Mouse (Mus musculus): ENCODE data around the gene Lins1. TPM values are rescaled to one million over a fixed set of nuclear protein-coding genes. Genes with fewer than 3 reads are reported as not detected.

The Lins1 gene
- 10 to 100 TPM; 19.6 to 21.3 TPM for total RNA-seq (2021)

GRCm38 (mm10) chr7:66689620-66690360, at the start of gene Lins1:
TSS of gene Lins1 (plus strand) at chr7:66689889.
- DNase-seq: peak; percentile 99
- intact Hi-C loops (cut with DNase I): no loop called here

DNA sequence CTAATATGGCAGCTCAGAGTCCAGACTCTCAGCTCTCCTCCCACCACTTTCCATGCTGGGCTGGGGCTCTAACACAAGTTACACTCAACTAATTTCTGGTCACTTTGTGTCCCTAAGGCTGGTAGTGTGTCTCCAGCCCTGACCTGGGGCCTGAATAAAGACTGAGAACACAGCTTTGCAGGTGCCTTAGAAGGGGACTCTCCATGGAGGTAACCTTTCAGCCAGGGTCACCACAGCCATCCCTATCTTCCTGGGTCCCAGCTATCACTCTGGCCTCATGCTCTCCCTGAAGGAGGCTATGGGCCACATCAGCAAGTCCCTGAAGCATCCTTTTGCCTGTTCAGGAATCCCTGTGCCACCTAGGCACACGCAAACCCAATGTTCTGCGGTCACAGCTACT, 44.0 kb upstream of the Lins1 start:
- intact Hi-C loops (cut with DNase I): no loop called here
- no peak for DNase-seq

DNA sequence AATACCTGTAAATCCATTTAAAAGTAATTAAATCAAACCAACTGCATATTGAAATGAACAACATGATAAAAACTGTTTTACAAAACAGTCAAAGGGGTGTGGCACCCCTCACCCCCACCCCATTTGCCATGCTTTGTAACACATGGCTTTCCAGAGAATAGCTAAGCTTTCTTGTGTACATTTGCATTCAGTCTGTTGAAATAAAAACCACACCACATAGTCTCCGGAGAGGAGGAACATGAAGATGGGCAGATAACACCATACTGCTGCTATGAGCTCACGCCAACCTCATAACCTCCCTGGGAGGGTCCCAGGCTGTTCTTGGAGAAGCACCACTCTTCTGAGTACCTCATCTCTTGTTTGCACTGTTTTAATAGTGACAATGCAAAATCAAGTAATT, 40.5 kb upstream of the Lins1 start:
- intact Hi-C loops (cut with DNase I): no loop called here
- no peak for DNase-seq

GRCm38 (mm10) chr7:66650883-66651282, 38.8 kb upstream of the Lins1 start:
- DNase-seq: no peak
- intact Hi-C loops (cut with DNase I): no loop called here

DNA sequence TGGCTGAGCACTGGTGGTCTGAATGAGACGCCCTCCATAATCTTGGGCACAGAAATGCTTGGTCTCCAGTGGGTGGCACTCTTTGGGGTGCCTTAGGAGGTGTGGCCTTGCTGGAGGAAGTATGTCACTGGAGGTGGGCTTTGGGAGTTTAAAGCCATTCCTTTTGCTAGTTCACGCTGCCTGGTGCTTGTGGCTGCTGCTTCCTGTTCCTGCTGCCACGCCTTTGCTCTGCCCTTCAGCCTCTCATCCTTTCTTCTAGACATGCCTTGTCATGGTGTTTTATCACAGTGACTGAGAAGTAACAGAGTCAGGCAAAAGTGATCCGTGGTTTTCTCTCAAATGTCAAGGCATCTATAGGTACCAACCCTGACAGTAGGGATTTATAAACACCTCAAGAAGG, 37.5 kb upstream of the Lins1 start:
- intact Hi-C loops (cut with DNase I): no loop called here

GRCm38 (mm10) chr7:66653596-66653995, 36.1 kb upstream of the Lins1 start:
- intact Hi-C loops (cut with DNase I): no loop called here
- no peak for DNase-seq

More for the DNA sequence above, 37.5 kb upstream of the Lins1 start:
- DNase-seq: no peak

GRCm38 (mm10) chr7:66655471-66655870, 34.2 kb upstream of the Lins1 start:
- intact Hi-C loops (cut with DNase I): no loop called here
- no peak for DNase-seq

DNA sequence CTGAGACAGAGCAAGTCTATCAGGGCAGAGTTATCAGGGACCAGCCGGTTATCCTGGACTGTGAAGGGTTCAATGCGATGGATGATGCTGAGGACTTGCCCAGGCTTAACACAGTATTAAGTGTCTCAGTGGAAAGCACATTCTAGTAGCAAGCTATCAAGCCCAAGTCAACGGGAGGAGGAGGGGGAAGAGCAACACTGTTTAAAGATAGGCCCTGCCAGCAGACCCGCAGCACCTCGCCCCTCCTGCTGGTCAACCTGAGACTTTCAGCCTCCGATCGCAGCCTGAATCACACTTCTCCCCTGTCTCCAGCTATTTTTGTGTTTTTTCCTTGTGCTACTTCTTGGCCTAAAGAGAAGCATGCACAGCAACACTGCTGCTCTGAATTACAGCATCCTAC, 29.4 kb upstream of the Lins1 start:
- no peak for DNase-seq
- intact Hi-C loops (cut with DNase I): loop anchor here (2.0 to 5.0 kb wide), 3 partner anchors 228 to 558 kb away; no protein-coding TSS in a partner anchor

GRCm38 (mm10) chr7:66660972-66661371, 28.7 kb upstream of the Lins1 start:
- no peak for DNase-seq
- intact Hi-C loops (cut with DNase I): loop anchor here (2.0 to 5.0 kb wide), 3 partner anchors 229 to 559 kb away; no protein-coding TSS in a partner anchor

DNA sequence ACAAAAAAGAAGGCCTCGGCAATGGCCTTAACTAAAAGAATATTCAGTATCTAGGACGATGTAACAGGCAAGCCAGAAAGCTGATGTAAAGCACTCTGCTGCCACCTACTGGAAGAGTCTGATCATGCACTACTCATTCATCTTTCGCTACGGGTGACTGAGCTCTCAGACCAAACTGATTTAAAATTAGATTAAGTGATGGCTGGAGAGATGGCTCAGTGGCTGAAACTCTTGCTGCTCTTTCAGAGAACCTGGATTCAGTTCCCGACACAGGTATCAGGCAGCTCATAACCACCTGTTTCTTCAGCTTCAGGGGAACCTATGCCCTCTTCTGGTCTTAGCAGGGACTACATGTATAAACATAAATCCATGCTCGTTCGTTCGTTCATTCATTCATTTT, 28.1 kb upstream of the Lins1 start:
- DNase-seq: peak; percentile 75
- intact Hi-C loops (cut with DNase I): loop anchor here (2.0 to 5.0 kb wide), 3 partner anchors 229 to 559 kb away; no protein-coding TSS in a partner anchor

DNA sequence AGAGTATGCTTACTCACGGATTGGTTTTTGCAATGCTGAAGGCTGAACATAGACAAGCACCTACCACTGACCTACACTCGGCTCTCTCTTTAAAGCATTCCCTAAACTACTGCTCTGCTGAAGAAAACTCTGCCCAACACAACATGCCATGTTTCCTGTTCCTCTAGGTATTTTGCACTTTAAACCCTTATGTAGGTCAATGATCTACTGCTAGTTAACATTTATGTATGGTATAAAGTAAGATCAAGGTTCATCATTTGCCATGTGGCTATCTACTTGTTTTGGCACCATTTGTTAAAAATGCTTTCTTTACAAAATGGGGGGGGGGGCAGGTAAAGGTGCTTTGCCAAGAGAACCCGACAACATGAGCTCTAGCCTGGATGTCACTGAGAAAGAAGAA, 26.1 kb upstream of the Lins1 start:
- intact Hi-C loops (cut with DNase I): loop anchor here (5.0 kb wide), 2 partner anchors 231 to 561 kb away; no protein-coding TSS in a partner anchor
- DNase-seq: no peak

GRCm38 (mm10) chr7:66667064-66667463, 22.6 kb upstream of the Lins1 start:
- intact Hi-C loops (cut with DNase I): no loop called here
- DNase-seq: no peak

- intact Hi-C loops (cut with DNase I): no loop called here
- no peak for DNase-seq
Measured at GRCm38 (mm10) chr7:66675800-66676199, 13.9 kb upstream of the Lins1 start.

DNA sequence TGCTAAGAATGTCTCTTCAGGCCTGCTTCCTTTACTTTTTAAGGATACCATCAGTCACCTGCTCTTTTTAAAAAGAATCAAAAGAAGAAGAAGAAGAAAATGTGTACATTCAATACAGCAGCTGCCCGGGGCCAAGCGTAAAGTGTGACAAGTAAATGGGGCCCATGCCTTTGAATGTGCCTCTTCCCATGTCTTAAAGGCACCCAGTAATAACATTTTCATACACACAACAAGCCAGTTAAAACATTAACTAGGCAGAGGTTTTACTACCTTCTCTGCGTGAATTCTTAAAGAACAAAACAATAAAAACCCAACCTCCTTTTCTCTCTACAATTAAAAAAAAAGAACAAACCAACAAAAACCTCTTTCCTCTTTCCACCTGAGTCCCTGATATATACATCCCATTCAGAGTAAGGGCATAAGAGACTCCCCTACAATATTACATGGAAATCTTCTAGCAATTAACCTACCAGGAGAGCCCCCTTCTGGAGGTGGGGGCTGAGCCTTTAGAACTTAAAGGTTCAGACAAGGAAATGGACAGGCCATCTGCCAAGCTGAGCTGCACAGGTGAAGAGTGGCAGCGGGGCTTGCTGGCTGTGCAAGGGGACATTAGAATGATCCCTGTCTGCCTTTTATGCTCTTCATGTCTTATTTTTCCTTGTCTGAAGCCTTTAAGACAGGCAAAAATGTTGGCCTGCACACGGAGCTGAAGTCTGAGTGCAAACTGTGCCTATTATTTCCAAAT, 7.4 kb upstream of the Lins1 start:
- intact Hi-C loops (cut with DNase I): no loop called here
- no peak for DNase-seq

DNA sequence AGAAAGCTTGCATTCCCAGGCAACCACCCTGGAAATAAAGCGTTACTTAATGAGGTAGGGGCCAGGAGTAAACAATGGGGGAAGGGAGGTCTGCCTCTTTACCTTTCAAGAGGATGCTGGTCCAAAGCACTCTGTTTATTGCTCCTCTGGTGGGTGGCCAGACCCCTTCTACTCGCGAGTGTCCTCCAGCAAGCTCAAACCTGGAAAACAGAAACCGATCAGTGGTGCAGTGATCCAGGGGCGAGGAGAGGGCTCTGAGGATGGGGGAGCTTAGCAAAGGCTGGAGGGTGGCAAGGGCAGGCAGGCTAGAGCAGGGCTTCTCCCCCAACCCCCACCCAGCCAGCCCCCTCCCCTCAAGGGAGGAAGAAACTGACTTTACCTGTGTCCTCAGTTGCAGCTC, 968 bp upstream of the Lins1 start:
- intact Hi-C loops (cut with DNase I): no loop called here
- DNase-seq: no peak

DNA sequence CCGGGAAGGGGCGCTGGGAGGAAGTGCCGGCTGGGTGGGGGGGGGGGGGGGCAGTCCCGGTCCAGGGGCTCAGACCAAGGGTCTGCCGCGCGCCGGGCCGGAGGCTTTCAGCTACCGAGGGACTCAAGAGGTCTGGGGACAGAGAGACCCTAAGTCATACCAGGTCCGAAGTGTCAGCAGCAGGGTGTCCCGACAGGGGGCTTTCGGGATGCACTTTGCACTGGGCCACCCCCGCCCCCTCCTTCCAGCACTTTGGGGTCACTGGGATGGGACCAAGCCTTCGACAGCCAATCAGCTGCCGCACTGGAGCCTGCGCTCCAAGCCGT, 432 bp upstream of the Lins1 start, which contains the start of gene Asb7:
TSS of gene Asb7 (minus strand) at position 303 of the 326 bp plus-strand sequence.
- no peak for DNase-seq

DNA sequence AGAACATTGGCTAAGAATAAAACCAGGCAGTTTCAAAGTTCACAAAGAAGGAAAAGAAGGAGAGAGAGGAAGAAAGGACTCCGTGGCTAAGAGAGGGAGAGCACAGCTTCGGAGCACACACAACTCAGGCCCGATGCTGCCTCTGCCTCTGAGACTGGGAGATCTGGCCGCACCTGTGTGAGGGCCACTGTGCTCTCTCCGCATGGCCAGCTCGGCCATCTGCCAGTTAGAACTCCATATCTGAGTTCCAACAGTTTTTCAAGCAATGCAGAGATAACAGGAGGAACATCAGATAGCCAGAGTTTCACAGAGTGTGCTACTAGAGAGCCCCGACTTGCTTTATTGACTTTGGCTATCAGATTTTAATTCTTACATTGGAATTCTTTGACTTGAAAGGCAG, 4.8 kb downstream of the Lins1 start:
- intact Hi-C loops (cut with DNase I): no loop called here
- DNase-seq: peak; percentile 15

More for the DNA sequence above, 432 bp upstream of the Lins1 start, which contains the start of gene Asb7:
- intact Hi-C loops (cut with DNase I): no loop called here

DNA sequence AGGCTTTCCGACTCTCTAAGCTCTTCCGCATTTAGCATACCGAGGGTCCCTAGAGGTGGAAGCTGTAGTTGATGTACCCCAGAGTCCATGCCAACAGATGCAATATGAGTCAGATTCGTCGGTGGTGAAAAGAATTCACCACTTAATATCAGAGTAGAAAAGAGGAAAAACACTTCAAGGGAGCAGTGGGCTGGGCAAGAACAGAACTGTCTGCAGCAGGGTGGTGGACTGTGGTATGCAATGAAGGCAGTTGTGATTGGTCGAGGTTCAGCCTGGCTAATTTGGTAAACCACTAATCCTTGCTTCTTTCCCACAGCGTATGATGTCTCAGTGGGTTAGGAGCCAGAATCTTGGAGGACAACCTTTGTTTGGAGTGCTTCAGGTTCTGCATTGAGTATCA, 13.0 kb downstream of the Lins1 start:
- DNase-seq: no peak
- intact Hi-C loops (cut with DNase I): loop anchor here (5.0 kb wide), 1 partner anchor 930 kb away; no protein-coding TSS in a partner anchor

DNA sequence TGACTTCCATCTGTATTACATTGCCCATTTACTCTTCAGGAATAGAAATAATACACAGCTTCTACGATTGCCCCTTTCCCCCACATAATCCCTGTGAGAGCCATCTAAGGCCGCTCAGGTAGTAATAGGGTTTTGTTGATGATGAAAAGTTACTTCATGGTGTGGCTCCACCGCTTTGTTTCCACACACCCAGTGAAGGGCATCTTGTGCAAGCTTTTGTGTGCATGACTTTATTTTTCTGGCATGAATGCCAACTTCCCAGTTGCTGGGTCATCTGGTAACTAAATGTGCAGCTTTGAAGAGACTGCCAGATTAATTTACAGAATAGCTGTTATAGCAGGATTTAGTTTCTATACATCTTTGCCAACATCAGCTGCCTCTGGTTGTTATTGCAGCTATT, 14.9 kb downstream of the Lins1 start:
- no peak for DNase-seq
- intact Hi-C loops (cut with DNase I): loop anchor here (5.0 kb wide), 2 partner anchors 133 to 928 kb away; partner anchors contain the start of gene Adamts17

GRCm38 (mm10) chr7:66711166-66711565, 21.5 kb downstream of the Lins1 start:
- no peak for DNase-seq
- intact Hi-C loops (cut with DNase I): no loop called here

- no peak for DNase-seq
- intact Hi-C loops (cut with DNase I): no loop called here
Measured at GRCm38 (mm10) chr7:66724514-66724913, 34.8 kb downstream of the Lins1 start.

- intact Hi-C loops (cut with DNase I): no loop called here
- DNase-seq: no peak
Measured at GRCm38 (mm10) chr7:66724954-66725353, 35.3 kb downstream of the Lins1 start.

Data from left cerebral cortex, postnatal 4 days (tissue).